Mouse (Mus musculus): ENCODE data around the gene Inf2.

- TF ChIP-seq POLR2A (IDR thresholded peaks at IDR 0.05; ENCODE audit: borderline replicate concordance, low read depth, low read length) (no peak), CTCF (IDR thresholded peaks at IDR 0.05; ENCODE audit: low read depth, low read length) (no peak)
Measured at GRCm38 (mm10) chr12:112651778-112652439, 63.3 kb downstream of the Inf2 start.
